Mouse (Mus musculus): ENCODE measurements around the gene Hdlbp. TPM values are rescaled to one million over a fixed set of nuclear protein-coding genes. Genes with fewer than 3 reads are reported as not detected.
A peak's percentile ranks its signal among the peaks of the same experiment; 100 is the strongest.

The Hdlbp gene
- polyA plus RNA-seq, 1 experiment from 2014 or later = 131 TPM

GRCm38 (mm10) chr1:93401191-93402052 is 77.2 kb downstream of the Hdlbp start:
- Histone ChIP-seq H3K36me3 (replicated peaks; ENCODE audit: insufficient read depth, low read length) (peaks cover 6% of the 10 kb centered on the region; the same call in 1 of the 2 replicates), H3K9me3 (ENCODE audit: low read length) (no peaks in the 10 kb centered on the region), H3K27me3 (ENCODE audit: insufficient read depth, low read length) (no peaks in the 10 kb centered on the region), H3K9ac (replicated peaks) (peak overlapping the region; percentile 38), H3K27ac (ENCODE audit: low read depth) (no peak overlapping the region), H3K4me1 (ENCODE audit: insufficient read depth) (peaks cover 5% of the 10 kb centered on the region; the same call in 1 of the 2 replicates), H3K4me2 (ENCODE audit: low read depth, low read length) (peak overlapping the region; percentile 68), H3K4me3 (ENCODE audit: low read depth, low read length) (peak overlapping the region; percentile 37)
- DNase-seq (peak; percentile 49), ATAC-seq (peak; percentile 58)
- 10% methylated on average over 38 of the region's 38 CpGs for whole genome bisulfite sequencing (ENCODE audit: insufficient replicate concordance)
- TF ChIP-seq CTCF (IDR thresholded peaks at IDR 0.05; ENCODE audit: low read depth) (no peak), EP300 (IDR thresholded peaks at IDR 0.05; ENCODE audit: low read depth) (no peak)

- no peaks in the 10 kb centered on the region for H3K36me3 ChIP-seq (replicated peaks; ENCODE audit: insufficient read depth, low read length)
- H3K9me3 ChIP-seq (ENCODE audit: low read length) = no peaks in the 10 kb centered on the region
- DNase-seq (no peak), ATAC-seq (no peak)
- WGBS (ENCODE audit: insufficient replicate concordance) = 85% methylated on average over 2 of the region's 2 CpGs
- TF ChIP-seq CTCF (IDR thresholded peaks at IDR 0.05; ENCODE audit: low read depth) (no peak), EP300 (IDR thresholded peaks at IDR 0.05; ENCODE audit: low read depth) (no peak)
- H3K4me3 ChIP-seq (ENCODE audit: low read depth, low read length) = no peak overlapping the region
- no peaks in the 10 kb centered on the region for H3K27me3 ChIP-seq (ENCODE audit: insufficient read depth, low read length)
- H3K9ac ChIP-seq (replicated peaks) = no peak overlapping the region
- no peak overlapping the region for H3K27ac ChIP-seq (ENCODE audit: low read depth)
- H3K4me1 ChIP-seq (ENCODE audit: insufficient read depth) = no peaks in the 10 kb centered on the region
- no peak overlapping the region for H3K4me2 ChIP-seq (ENCODE audit: low read depth, low read length)
These were observed 89.7 kb downstream of the Hdlbp start for GRCm38 (mm10) chr1:93388906-93389305.

- Histone ChIP-seq H3K4me2 (ENCODE audit: low read depth, low read length) (no peak overlapping the region), H3K4me1 (ENCODE audit: insufficient read depth) (no peaks in the 10 kb centered on the region), H3K27ac (ENCODE audit: low read depth) (no peak overlapping the region), H3K9ac (replicated peaks) (no peak overlapping the region), H3K36me3 (replicated peaks; ENCODE audit: insufficient read depth, low read length) (no peaks in the 10 kb centered on the region), H3K9me3 (ENCODE audit: low read length) (no peaks in the 10 kb centered on the region), H3K4me3 (ENCODE audit: low read depth, low read length) (no peak overlapping the region), H3K27me3 (ENCODE audit: insufficient read depth, low read length) (no peaks in the 10 kb centered on the region)
- WGBS (ENCODE audit: insufficient replicate concordance) = 53% methylated on average over 2 of the region's 2 CpGs
- no peak for TF ChIP-seq CTCF (IDR thresholded peaks at IDR 0.05; ENCODE audit: low read depth)
- no peak for TF ChIP-seq EP300 (IDR thresholded peaks at IDR 0.05; ENCODE audit: low read depth)
- no peak for ATAC-seq
- no peak for DNase-seq
These were observed 91.4 kb downstream of the Hdlbp start for GRCm38 (mm10) chr1:93387198-93387597.

GRCm38 (mm10) chr1:93379117-93379516 is 99.5 kb downstream of the Hdlbp start:
- Histone ChIP-seq H3K27me3 (ENCODE audit: insufficient read depth, low read length) (no peaks in the 10 kb centered on the region), H3K4me3 (ENCODE audit: low read depth, low read length) (no peak overlapping the region), H3K4me1 (ENCODE audit: insufficient read depth) (no peaks in the 10 kb centered on the region), H3K4me2 (ENCODE audit: low read depth, low read length) (no peak overlapping the region), H3K9me3 (ENCODE audit: low read length) (no peaks in the 10 kb centered on the region), H3K9ac (replicated peaks) (no peak overlapping the region), H3K27ac (ENCODE audit: low read depth) (no peak overlapping the region), H3K36me3 (replicated peaks; ENCODE audit: insufficient read depth, low read length) (no peaks in the 10 kb centered on the region)
- ATAC-seq = no peak
- 70% methylated on average over 5 of the region's 5 CpGs for WGBS (ENCODE audit: insufficient replicate concordance)
- peak; percentile 15; the same call in 1 of the 2 replicates for TF ChIP-seq CTCF (IDR thresholded peaks at IDR 0.05; ENCODE audit: low read depth)
- TF ChIP-seq EP300 (IDR thresholded peaks at IDR 0.05; ENCODE audit: low read depth) = no peak
- DNase-seq = no peak

DNA sequence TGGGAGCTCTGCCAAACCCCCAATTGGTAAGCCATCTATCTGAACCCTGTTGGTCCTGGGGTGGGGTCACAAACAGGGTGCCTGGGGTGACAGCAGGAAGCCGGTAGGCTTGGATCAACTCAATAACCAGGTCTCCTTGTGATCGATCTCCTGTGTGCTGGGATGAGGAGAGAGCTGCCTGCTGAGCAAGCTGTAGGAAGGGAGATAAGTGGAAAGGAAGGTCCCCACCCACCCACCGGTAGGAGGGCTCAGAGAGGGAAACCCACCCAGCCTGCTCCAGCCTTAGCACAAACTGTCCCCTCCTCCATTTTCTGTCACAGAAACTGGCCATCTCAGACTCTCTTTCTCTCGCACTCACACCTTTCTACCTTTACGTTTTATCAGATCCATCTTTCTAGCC is 101.3 kb downstream of the Hdlbp start:
- H3K9ac ChIP-seq (replicated peaks) = no peak overlapping the region
- H3K36me3 ChIP-seq (replicated peaks; ENCODE audit: insufficient read depth, low read length) = no peaks in the 10 kb centered on the region
- WGBS (ENCODE audit: insufficient replicate concordance) = 29% methylated on average over 5 of the region's 5 CpGs
- H3K9me3 ChIP-seq (ENCODE audit: low read length) = no peaks in the 10 kb centered on the region
- DNase-seq = no peak
- H3K27me3 ChIP-seq (ENCODE audit: insufficient read depth, low read length) = no peaks in the 10 kb centered on the region
- H3K4me3 ChIP-seq (ENCODE audit: low read depth, low read length) = no peak overlapping the region
- ATAC-seq = no peak
- no peak for TF ChIP-seq CTCF (IDR thresholded peaks at IDR 0.05; ENCODE audit: low read depth)
- TF ChIP-seq EP300 (IDR thresholded peaks at IDR 0.05; ENCODE audit: low read depth) = no peak
- H3K4me2 ChIP-seq (ENCODE audit: low read depth, low read length) = no peak overlapping the region
- no peak overlapping the region for H3K27ac ChIP-seq (ENCODE audit: low read depth)
- no peaks in the 10 kb centered on the region for H3K4me1 ChIP-seq (ENCODE audit: insufficient read depth)

DNA sequence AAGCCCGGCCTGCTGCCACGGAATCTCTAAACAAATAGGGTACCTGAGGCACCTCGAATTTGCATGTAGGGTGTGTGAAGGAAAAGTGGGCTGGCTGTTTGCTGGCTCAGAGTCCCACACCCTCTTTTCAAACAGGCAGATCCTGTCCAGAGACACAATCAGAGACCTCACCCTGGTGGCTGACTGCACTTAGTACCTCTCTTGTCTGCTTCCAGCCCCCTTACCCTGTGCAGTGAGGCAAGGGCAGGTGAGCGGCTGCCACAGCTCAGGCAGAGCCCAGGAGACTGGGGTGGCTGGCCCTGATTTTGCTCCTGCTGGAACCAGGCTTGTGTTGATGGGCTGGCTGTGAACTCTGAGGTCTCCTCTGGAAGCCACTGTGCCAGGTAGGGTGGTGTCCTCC is 105.0 kb downstream of the Hdlbp start, which contains the start of gene Ano7:
TSS of gene Ano7 (plus strand) at position 266 of the 400 bp plus-strand sequence.
- Histone ChIP-seq H3K27me3 (ENCODE audit: insufficient read depth, low read length) (no peaks in the 10 kb centered on the region), H3K9ac (replicated peaks) (no peak within 1 kb of the TSS), H3K36me3 (replicated peaks; ENCODE audit: insufficient read depth, low read length) (no peaks in the 10 kb centered on the region), H3K27ac (ENCODE audit: low read depth) (no peak within 1 kb of the TSS), H3K9me3 (ENCODE audit: low read length) (no peaks in the 10 kb centered on the region), H3K4me1 (ENCODE audit: insufficient read depth) (no peaks in the 10 kb centered on the region), H3K4me3 (ENCODE audit: low read depth, low read length) (no peak within 1 kb of the TSS), H3K4me2 (ENCODE audit: low read depth, low read length) (no peak within 1 kb of the TSS)
- TF ChIP-seq CTCF (IDR thresholded peaks at IDR 0.05; ENCODE audit: low read depth) (no peak), EP300 (IDR thresholded peaks at IDR 0.05; ENCODE audit: low read depth) (no peak)
- 58% methylated on average over 4 of the region's 4 CpGs for WGBS (ENCODE audit: insufficient replicate concordance)
- ATAC-seq = no peak
- no peak for DNase-seq
